Mouse (Mus musculus) heart, adult 2 months (tissue): Measurements from ENCODE around the gene Gabra6.

Experiments
- CTCF ChIP-seq: fragments of 200-600 bp; IDR thresholded peaks from 2 replicates; pipeline ENCODE4 v1.8.1; 2022; ENCODE audit warnings: antibody characterized with exemption, mild to moderate bottlenecking, moderate library complexity
- EP300 ChIP-seq: fragments of 200-500 bp; IDR thresholded peaks from 2 replicates; pipeline ENCODE4 v1.6.1; 2011; ENCODE audit warnings: low read depth, low read length, control low read depth; ENCODE audit not compliant: insufficient read depth
- POLR2A ChIP-seq: fragments of 200-500 bp; IDR thresholded peaks from 2 replicates; pipeline ENCODE4 v1.6.1; 2011; ENCODE audit warnings: mild to moderate bottlenecking, low read depth, low read length, control low read depth; ENCODE audit not compliant: insufficient read depth

DNA sequence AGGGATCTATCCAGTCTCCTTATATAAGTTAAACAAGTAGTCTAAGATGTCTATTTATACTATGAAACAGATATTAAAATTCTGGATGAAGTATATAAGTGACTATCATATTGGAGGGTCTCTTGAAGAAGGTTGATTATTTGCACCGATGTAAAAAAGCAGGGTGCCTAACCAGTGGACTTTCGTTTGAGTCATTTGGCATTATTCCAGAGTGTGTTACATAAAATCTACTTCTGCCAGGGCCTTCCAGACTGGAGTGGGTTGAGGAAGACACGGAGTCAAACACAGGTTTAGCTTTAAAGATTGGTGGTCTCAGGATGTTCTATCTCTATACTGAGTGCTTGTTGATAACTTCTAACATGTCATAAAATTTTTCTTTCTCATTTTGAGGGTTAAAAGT, 11.2 kb upstream of the Gabra6 start:
- TF ChIP-seq CTCF (no peak), POLR2A (no peak), EP300 (no peak)
